Mouse (Mus musculus) retina, postnatal 7 days (tissue): ENCODE measurements at regions not wholly inside any gene's neighbourhood (a gene's known extent, or its start where the extent isn't known, plus 50 kb on each side); places are given as distances from the start of the nearest gene placed in this dataset.

ENCODE experiments used
- DNase-seq: peaks from one replicate; pipeline ENCODE4 v3.0.0-alpha.2; 2012; ENCODE audit warnings: low read depth, low spot score

GRCm38 (mm10) chr8:36363291-36363690 is 597.7 kb downstream of the Gm19410 start:
- no peak for DNase-seq

GRCm38 (mm10) chr8:36364567-36365231 is 599.1 kb downstream of the Gm19410 start:
- DNase-seq, result no peak

- no peak for DNase-seq
Observed at GRCm38 (mm10) chr8:36365945-36366344, 600.4 kb downstream of the Gm19410 start.

- DNase-seq, result peak; percentile 14
Observed at GRCm38 (mm10) chr8:36376579-36377350, 611.2 kb downstream of the Gm19410 start.

GRCm38 (mm10) chr8:36394487-36394886 is 598.9 kb upstream of the AI429214 start:
- no peak for DNase-seq

GRCm38 (mm10) chr8:36396493-36396892 is 596.9 kb upstream of the AI429214 start:
- DNase-seq, result no peak

GRCm38 (mm10) chr8:36406706-36407105 is 586.7 kb upstream of the AI429214 start:
- no peak for DNase-seq
